ENCODE assay signal across 8 mouse cellular contexts in the genomic region with DNA sequence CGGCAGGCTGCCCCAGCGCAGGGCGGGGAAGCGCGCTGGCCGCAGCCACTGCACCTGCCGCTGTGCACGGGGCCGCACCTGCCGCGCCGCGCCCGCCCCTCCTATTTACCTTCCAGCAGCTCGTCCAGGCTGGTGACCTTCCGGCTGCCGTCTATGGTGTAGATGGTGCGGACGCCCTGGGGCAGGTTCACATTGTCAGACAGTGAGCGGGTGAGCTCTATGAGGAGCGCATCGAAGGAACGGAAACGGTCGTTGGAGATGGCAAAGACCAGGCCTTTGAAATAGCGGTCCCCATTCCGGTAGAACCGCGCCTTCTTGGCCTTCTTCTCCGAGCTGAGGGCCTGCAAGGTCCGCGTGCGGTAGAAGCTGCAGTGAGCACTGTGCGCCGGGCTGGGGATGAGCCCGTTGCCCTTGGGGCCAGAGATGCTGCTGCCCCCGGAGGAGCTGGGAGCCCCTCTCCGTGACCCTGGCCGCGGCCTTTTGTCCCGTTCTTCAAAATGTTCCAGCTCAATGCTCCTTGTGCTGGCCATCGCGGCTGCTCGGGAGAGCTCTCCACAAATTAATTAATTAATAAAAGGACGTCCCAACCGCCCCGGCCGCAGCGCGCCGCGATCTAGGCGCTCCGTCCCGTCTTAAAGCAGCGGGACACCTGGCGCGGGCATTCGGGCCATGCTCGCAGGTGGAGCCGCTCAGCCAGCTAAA. TPM values are rescaled to one million over a fixed set of nuclear protein-coding genes. Genes with fewer than 3 reads are reported as not detected.
DNase-seq lines count a peak whose midpoint lies in the region; ATAC-seq lines count a peak whose summit lies in the region.

No protein-coding gene starts in this region.

- DNase-seq in ovary, adult 18-20 months (ENCODE audit: low spot score) = peak; percentile 3
- DNase-seq in ovary, postnatal 36 days (ENCODE audit: low spot score) = no peak
- DNase-seq in cerebellum, adult 11 months = peak; percentile 66
- DNase-seq in forebrain, embryonic 14.5 days (ENCODE audit: low spot score) = peak; percentile 59
- DNase-seq in lung, postnatal 36 days = peak; percentile 3
- peak; percentile 42 for DNase-seq in right cerebral cortex, postnatal 25 days
- DNase-seq in adipocyte (ENCODE audit: low spot score) = no peak

- no peaks in the 10 kb centered on the region for H3K27me3 ChIP-seq in forebrain, embryonic 14.5 days (replicated peaks; ENCODE audit: control insufficient read depth, insufficient read depth, low read length)
- peaks cover 20% of the 10 kb centered on the region for H3K27me3 ChIP-seq in kidney, embryonic 15.5 days

- H3K4me1 ChIP-seq in forebrain, embryonic 14.5 days (ENCODE audit: control insufficient read depth, insufficient read depth, low read length) = peaks cover 24% of the 10 kb centered on the region
- peaks cover 12% of the 10 kb centered on the region for H3K4me1 ChIP-seq in kidney, embryonic 15.5 days

- peak overlapping the region; percentile 79 for H3K4me2 ChIP-seq in forebrain, embryonic 14.5 days (ENCODE audit: low read length)
- H3K4me2 ChIP-seq in kidney, embryonic 15.5 days = peak overlapping the region; percentile 87

- H3K9me3 ChIP-seq in forebrain, embryonic 14.5 days (replicated peaks; ENCODE audit: control insufficient read depth, low read length) = no peaks in the 10 kb centered on the region
- no peaks in the 10 kb centered on the region for H3K9me3 ChIP-seq in kidney, embryonic 15.5 days (replicated peaks)

- WGBS in forebrain, embryonic 14.5 days = under 1% methylated on average over 61 of the region's 61 CpGs
- under 1% methylated on average over 61 of the region's 61 CpGs for WGBS in kidney, embryonic 15.5 days

- peak; percentile 40 for ATAC-seq in forebrain, embryonic 14.5 days
- peak; percentile 41 for ATAC-seq in kidney, embryonic 15.5 days (replicated peaks; ENCODE audit: low FRiP score)

- H3K27ac ChIP-seq in forebrain, embryonic 14.5 days (ENCODE audit: low read depth, low read length) = peak overlapping the region; percentile 90
- no peak overlapping the region for H3K27ac ChIP-seq in kidney, embryonic 15.5 days

- H3K4me3 ChIP-seq in forebrain, embryonic 14.5 days (ENCODE audit: low read depth, low read length) = peak overlapping the region; percentile 87
- peak overlapping the region; percentile 82 for H3K4me3 ChIP-seq in kidney, embryonic 15.5 days (replicated peaks)

- peak overlapping the region; percentile 97 for H3K9ac ChIP-seq in forebrain, embryonic 14.5 days (ENCODE audit: low read length)
- peak overlapping the region; percentile 71 for H3K9ac ChIP-seq in kidney, embryonic 15.5 days

- peaks cover 11% of the 10 kb centered on the region; the same call in 1 of the 2 replicates for H3K36me3 ChIP-seq in forebrain, embryonic 14.5 days (ENCODE audit: control insufficient read depth, insufficient read depth, low read length)
- no peaks in the 10 kb centered on the region for H3K36me3 ChIP-seq in kidney, embryonic 15.5 days

RNA-seq across cellular contexts. Expression of a gene that starts 0.9 kb away (rescaled TPM):
- polyA plus RNA-seq in forebrain, embryonic 14.5 days (2014; fragmentation: Nextera tagmentation; extraction: Ambion mirVana) = 53.6 and 68.2 TPM in 2 replicates
- polyA plus RNA-seq in kidney, embryonic 15.5 days (2015; fragmentation: Nextera tagmentation; extraction: Ambion mirVana) = 3.4 and 3.8 TPM in 2 replicates

Comparison
In these comparisons a context has a peak if more than half of its experiments do, and no peak if none do; other contexts are left out.
1. DNase-seq: peak in ovary, adult 18-20 months (single experiment), cerebellum, adult 11 months (single experiment), forebrain, embryonic 14.5 days (single experiment), lung, postnatal 36 days (single experiment) and right cerebral cortex, postnatal 25 days (single experiment); none in ovary, postnatal 36 days (single experiment) and adipocyte (single experiment).
2. RNA of a gene that starts 0.9 kb away (polyA plus RNA-seq): 53.6 to 68.2 TPM in forebrain, embryonic 14.5 days; 3.4 to 3.8 TPM in kidney, embryonic 15.5 days; every median in the first group is over 10 times any median in the second.